Mouse (Mus musculus) R1 (cell line): ENCODE results near the gene Stk25.

ENCODE experiments used
- DNase-seq: peaks from one replicate; pipeline ENCODE4 v3.0.0-alpha.2; 2018; ENCODE audit warnings: low read depth, low spot score

Gene Stk25

DNA sequence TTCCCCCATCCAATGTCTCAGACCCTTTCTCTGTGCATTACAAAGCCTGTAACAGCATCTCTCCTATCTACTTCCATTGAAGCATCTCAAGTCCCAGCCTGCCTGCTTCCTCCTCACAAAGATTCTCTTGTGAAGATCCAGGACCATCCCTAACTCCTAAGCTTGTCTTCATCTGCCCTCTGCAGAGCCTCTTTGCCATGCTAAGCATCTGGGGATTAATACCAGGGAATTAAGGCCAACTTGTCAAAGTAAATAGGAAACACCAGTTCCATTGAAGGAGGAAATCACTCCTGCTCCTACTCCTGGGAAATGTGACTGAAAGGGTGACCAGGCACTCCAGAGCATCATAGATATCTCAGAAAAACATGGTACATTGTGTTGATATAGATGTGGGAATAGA, 11.5 kb upstream of the Stk25 start:
- no peak for DNase-seq

DNA sequence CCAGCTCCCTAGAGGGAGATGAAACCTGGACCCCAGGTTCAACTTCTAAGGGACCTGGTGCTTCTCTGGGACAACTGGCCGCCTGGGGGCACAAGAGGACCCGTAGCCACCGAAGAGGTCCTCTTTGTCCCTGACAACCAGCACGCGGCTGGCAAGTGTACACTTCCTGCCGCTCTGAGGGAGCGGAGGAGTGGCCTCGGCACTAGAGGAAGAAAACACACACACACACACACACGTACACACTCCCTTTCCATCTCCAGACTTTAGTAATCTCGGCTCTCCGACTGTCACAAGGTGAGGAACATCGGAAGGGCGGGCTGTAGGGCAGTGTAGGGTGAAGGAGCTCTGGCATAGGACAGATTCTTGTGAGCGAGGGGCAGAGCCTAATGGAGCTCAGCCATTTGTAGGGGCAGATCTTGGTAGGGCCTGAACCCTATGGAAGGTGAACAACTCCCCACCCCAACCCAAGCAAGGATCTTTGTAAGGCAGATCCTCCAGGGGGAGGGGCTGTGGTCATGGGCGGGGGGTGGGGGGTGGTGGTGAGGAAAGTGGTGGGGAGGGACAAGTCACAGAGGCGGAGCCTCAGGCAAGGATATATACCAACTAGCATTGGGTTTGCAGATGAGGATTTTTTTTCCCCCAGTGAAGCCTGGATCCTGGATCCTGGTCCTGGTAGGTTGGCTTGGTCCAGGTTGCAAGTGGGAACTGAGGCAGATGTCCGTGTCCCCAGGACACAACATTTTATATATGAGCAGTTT, 10.5 kb upstream of the Stk25 start:
- peak; percentile 87 for DNase-seq

DNA sequence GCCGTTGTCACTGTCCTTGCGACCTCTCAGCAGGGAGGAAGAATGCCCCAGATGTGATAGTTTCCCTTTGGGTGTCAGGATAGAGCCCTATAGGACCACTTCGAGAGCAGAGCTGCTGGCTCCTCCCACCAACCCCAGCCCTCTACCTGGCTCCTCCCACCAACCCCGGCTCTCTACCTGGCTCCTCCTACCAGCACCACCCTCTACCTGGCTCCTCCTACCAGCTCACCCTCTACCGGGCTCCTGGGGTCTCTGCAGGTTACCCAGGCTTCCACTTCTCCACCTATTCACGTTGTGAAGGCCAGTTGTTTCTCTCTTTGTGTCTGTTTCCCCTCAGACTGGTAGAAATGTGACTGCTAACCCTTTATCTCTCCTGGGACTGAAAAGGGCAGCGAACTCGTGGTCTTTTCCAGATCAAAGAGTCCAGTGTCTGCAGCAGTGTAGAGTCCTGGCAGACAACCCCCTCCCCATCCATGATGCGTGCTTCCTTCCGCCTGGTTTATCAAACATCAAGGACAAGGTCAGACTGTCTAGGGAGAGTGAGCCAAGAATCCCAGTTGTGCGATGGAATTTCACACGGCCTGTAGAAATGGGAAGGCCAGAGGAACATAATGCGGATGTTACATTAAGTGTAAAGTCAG, 9.4 kb upstream of the Stk25 start:
- peak; percentile 89 for DNase-seq

DNA sequence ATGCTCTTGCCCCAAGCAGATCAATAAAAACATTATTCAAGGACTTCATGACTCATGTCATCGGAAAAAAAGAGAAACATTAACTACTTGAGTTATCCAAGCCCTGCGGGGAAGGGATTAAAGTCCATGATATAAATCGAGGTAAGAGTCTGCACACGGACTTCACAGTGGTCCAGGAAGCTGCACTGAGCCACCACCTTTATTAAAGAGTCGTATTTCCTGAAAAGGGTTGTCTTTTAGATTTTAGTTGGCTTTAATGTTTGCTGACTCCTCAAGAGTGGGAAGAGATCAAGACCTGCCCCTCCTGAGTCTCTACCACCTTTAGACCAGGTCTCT, 1.5 kb downstream of the Stk25 start:
- no peak for DNase-seq

DNA sequence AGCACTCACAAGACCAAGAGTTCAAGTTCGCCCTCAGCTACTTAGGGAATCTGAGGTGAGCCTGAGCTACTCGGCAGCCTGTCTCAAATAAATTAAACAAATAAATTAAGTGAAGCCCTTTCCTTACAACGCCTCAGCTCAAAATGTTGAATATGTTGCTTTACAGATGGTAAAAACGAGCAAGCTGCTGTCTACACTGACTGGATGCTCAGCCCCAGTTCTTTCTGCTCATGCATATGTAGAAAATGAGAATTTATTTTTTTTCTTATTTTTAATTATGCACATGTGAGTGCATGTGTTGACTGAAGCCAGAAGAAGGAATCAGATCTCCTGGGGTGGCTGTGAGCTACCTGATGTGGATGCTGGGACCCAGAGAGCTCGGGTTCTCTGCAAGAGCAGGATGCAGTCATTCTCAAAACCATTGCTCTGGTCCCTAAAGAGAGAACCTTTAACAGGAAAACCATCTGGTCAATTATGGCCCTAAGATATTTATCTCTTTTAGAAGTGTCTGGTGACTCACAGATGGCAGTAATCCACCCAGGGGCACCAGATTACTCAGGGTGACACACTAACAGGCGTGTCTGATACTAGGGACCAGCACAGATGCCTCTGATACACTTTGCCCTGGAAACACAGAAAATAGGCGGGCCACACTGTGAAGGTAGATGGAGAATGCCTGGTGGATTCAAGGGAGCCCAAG, 2.0 kb downstream of the Stk25 start:
- no peak for DNase-seq

DNA sequence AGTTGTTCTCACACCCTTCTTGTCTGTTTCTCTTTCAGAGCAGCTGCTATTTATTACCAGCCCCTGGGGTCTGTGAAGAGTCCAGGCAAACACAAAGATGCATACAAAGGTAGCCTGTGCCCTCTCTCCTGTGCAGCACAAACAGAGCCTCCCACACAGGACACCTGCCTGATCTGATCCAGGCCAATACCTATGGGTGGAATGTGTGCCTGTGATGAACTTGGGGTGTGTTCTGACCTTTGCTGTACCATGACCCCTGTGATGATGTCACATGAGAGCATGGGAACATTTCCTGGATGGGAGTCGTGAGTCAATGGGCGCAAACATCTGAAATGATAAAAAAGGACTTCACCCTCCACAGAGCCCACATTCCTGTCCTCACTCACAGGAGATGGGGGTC, 3.7 kb downstream of the Stk25 start:
- no peak for DNase-seq

DNA sequence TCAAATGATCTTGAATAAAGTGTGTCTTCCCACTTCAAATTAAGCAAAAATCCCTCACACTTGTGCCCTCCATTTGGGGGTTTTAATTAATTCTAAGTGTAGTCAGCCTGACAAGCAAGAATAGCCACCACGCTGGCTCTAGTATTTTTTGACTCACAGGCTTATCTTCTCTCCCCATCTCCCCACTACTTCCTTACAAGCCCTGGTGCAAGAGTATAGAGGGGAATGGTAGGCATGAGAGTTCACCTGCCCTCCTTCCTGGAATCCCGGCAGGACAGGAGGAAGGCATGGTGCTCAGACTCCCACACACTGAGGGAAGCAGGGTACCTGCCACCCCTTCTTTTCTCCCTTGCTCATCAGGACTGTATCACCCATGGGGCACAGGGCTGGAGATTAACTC, 4.2 kb downstream of the Stk25 start:
- DNase-seq = no peak

DNA sequence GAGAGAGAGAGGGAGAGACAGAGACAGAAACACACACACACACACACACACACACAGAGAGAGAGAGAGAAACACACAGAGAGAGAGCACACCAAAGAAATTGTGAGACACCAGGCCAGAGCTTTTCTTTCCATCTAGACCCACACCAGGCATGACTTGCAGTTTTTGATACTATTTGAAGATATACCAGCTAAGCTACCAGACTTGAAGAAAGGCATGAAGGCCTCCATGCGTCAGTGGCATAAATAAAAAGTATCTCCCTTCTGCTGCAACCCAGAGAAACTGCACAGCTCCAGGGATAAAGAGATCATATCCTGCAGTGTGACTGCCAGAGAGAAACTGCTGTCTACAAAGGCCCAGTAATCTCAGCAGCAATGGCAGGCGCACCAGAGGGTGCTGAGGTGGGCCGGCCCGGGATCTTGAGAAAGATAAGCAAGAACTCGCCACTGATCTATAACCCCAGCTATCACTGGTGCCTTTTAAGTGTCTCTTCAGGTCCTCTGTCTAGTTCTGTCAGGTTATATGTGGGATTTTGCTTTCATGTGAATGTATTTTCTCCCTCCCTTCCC, 8.8 kb downstream of the Stk25 start:
- DNase-seq = no peak

DNA sequence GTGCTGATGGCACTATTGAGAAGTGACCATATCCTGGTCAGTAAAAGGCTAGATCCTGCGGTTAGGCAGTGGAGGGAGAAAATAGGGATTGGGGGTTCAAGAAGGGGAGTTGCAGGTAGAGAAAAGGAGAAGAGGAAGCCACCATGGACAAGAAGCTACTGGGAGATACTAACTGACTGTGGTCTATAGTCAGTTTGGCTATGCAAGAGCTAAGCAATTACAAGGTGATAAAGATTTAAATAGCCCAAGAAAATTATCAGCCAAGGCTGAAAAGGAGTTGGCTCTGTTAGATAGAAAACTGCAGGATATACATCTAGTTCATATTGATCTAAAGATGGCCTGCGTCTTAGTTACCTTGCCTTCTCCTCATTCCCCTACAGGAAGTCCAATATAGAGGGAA, 15.8 kb downstream of the Stk25 start:
- no peak for DNase-seq

DNA sequence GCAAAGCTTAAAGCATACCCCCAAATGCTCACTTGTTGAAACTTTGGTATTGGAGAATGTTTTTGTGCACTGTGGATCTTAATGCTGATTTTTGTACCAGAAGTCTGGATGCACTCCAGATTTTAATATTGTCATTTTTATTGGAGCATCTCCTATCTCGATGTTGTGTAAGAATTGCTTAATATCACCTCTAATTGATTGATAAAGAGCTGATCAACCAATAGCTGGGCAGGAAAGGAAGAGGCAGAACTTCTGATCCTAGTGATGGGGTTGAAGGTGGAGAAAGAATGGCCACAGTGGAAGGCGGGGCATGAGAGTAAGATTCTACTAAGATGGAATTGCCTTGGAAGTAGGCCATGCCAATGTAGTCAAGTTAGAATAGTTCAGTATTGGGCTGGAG, 16.5 kb downstream of the Stk25 start:
- DNase-seq = no peak

DNA sequence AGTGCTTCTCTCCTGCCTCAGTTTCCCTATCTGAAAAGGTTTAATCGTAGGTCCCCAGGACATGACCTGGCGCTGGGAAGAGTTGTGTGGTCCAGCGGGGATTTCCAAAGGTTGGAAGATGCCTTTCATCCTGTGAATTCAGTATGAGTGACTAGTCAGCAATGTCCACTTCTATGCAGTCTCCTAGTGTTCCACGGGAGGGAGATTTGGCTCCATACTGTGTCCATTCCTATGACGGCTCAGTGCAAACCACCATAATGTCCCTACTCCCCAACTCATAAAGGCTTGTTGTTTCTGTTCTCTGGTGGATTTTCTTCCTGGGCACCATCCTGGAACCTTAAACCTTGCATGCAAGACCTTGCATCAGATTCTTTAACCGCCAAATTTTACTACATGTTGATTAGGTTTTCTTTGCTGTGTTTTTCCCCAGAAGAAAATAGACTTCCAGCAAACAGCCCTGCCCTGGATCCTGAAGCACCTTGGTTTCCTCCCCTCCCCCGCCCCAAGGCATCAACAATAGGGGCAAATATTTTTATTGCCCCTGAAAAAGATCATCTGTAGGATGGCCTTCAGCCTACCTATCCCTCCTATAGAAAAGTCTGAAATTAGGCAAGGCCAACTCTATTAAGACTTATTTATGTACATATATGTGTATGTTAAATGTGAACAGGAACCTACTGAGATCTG, 22.1 kb downstream of the Stk25 start:
- no peak for DNase-seq

DNA sequence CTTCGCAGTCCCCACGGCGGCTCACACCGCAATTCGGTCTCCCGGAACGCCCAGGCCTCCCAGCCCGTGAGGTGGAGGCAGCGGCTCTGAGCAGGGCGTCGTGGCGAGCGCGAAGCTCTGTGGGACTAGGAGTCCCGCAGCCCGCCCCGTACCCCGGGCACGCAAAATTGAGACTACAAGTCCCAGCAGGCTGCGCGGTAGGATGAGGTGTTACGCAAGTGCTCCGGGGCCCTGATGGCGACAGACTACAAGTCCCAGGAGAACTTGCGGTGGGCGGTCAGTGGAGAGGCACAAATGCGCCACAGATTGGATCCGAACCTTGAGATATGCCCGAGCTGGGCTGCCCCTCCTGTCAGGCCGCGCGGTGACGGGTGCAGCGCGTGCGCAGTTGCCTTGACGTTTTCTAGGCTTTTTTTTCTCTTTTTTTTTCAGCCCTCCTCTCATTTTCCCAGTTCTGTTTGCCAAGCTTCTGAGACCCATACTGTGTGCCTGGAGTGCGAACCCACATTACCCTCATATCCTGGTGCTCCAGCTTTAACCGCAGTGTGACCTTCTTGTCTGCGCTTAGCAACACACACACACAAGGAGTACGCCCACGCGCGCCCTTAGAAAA, 22.8 kb downstream of the Stk25 start:
- peak; percentile 100 for DNase-seq

DNA sequence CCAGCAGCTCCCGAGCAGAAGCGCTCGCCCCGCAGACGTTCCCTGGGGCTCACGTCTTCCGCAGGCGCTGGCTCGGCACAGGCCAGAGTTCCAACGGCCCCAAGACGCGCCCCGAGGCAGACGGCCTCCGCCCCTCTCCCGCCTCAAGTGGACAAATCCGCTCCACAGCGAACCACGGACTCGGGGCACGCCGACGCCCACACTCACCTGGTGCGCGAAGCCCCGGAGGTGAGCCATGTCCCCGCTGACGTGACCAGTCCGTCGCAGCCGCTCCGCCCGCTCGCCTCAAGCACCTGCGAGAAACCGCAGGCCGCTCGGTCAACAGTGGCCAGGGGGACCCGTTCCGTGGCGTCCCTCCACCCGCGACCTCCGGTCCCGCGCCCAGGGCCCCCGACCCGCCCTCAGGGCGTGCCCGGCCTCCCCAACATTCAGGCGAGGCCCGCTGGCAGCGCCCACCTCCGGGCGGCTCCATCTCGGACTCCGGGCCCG, 23.3 kb downstream of the Stk25 start:
- peak; percentile 45 for DNase-seq

DNA sequence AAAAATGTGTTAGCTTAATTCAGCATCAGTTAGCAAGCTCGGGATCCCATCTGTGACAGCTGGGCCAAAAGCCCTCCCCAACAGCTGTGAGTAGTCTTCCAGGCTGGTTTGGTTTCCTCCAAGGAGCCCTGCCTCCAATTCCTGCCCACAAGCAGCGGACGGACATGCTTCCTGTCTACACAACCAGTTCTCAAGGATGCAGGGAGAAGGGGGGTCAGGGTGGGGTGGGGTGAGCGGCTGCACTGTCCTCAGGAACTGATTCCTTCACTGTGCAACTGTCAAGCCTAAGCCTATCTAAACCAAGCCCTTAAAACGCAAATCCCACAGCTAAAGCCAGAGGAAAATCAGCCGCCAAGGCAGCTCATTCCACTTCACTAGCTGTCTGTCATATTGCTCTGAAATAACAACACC, 24.0 kb downstream of the Stk25 start:
- peak; percentile 41 for DNase-seq

DNA sequence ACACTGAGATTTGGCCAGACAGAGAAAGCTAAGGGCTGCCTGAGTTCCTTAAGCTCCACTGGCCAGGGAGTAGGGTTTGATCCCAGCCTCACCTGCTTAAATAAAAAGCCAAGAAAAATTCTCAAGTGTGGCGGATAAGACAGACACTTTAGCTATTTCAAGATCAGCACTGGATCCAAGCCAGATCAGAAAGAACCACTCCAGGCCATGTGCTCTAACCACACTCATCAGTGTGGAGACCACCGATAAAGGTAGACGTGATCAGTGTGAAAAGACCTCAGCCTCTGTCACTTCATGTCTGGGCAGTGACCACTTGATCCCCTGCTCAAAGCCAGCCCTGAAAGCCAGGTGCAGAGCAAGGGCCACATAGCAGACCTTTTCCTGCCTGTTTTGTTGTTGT, 25.7 kb downstream of the Stk25 start:
- no peak for DNase-seq

DNA sequence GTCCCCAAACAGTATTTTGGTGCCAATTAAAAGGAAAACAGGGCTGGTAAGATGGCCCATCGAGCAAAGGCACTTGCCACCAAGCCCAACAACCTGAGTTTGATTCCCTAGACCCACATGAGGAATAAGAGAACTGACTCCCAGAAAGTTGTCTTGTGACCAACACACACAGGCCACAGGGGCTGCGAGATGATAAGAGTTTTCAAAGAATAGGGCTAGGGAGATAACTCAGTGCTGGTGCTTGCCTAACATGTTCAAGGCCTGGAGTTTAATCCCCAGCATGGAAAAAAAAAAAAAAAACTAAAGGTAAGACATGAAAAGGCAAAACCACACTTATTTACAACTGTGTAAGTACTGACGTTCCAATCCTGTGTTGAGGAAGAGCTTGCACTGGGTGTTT, 27.7 kb downstream of the Stk25 start:
- no peak for DNase-seq

DNA sequence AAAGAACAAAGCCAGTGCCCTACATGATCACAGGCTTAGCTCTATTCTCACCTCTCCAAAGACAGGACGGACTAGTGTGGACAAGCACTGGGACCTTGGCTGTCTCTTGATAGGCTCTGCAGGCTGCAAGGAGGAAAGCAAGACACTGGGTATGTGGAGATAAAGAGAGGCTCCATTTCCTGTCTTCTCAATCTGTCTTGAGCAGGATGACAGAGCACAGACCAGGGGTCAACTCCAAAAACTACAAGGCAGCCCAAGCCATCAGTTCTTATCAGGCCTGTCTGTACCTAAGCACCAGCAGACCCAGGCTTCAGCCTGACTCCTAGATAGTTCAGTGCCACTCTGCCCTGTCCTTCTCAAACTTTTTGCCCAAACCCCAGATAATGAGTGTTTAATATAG, 34.0 kb downstream of the Stk25 start:
- no peak for DNase-seq

DNA sequence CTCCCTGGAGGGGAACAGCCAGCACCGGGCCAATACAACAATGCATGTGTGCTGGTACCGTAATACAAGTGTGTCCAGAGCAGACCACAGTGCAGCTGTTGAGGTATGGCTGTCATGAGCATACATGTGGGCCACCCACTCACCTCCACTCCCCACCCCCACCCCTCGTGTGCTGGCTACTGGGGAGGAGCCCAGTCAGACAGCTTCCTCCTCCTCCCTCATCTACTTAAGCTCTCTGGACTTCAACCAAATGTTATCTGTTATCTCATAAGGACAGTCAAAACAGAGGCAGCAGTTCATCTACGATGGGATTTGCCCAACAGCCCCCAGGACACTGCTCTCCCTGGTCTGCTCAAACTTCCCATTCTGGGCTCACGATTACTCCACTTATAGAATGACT, 39.5 kb downstream of the Stk25 start:
- DNase-seq = no peak

DNA sequence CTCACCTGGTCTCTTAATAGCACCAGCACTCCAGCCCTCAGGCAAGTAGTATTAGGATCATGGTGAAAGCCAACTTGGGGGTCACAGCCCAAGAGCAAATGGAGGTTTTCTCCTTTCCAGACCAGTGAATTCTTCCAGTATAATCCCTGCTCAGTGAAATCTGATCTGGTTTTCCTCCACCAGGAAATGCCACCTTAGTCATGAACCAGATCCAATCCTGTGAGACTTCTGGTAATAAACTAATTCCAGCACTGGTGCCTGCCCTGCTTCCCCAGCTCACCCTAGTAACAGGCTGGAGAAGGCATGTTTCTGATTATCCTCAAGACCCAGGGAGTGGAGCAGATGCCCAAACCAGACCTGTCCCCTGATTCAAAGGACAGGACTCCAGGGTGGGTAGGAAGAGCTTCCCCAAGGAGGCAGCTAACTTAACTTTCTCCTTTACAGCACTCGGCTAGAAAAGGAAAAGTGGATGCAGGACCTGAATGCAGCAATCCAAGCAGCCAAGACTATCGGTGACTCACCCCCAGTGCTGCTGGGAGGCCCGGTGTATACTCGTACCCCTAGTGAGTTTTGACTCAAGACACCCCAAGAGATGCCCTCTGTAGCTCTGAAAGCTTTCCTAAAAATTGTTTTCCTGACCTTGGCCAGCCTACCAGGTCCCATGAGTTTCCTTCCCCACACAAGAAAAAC, 40.3 kb downstream of the Stk25 start:
- no peak for DNase-seq

DNA sequence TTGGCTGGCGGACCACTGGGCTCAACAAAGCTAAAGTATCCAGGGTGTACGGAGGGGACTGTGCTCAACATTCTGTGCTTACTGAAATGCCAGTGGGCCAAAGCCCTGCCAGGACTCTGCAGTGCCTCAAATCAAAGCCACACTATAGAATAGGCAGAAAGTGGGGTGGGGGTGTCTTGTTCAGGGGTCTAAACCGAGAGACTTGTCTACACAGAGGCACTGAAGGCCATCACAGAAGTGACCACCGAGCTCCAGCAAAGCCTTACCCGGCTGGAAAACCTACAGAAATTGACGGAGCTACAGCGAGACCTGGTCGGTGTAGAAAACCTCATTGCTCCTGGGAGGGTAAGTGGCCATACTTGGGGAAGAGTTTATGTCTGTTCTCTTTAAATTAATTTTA, 48.7 kb downstream of the Stk25 start:
- no peak for DNase-seq

DNA sequence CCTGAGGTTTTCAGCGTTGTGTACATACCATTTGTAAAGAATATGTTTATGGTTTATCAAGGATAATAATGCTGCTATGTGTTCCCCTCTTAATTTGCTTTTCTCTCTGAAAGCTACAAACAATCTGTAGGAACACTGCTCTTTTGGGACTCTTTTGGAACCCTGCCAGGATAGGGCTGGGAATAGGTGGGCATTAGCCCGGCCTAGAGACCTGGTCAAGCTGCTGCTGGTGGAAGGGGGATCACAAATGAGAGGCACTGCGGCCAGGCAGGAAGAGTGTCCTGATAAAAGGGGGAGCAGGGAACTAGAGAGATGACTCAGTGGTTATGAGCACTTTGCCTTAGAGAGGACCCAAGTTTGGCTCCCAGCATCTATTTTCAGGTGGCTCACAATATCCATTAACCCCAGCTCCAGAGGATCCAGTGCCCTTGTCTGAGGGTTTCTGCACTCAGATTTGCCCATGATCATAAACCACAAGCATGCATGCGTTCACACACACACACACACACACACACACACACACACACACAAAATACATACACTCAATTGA, 49.7 kb downstream of the Stk25 start:
- no peak for DNase-seq
